Mouse (Mus musculus) kidney, postnatal 10 days (tissue): Measurements from ENCODE around the gene Smyd3.

Source experiments
- DNase-seq: peaks from one replicate; pipeline ENCODE4 v3.0.0; 2021; ENCODE audit warnings: mixed read lengths

Smyd3 gene

GRCm38 (mm10) chr1:179458236-179458986, 59.4 kb downstream of the Smyd3 start:
- DNase-seq = peak; percentile 62

DNA sequence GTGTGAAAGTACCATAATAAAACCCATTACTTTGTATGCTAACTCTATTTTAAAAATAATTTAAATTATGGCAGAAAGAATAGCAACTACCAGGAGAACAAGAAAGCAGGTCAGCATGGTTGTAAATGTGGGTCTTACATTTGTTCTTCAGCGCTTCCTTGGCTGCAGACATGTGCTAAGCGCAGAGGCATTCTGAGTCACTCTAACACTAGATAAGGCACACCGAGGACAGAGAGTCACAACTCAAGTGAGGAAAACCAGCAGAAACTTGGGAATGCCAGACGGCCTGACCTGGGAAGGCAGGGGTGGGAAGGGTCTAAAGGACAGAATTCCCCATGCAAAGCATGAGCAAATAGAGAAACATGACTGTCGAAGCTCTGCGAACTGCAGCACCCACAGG, 63.2 kb downstream of the Smyd3 start:
- DNase-seq = no peak

- DNase-seq = peak; percentile 47
These were observed 66.6 kb downstream of the Smyd3 start for GRCm38 (mm10) chr1:179451211-179451610.

DNA sequence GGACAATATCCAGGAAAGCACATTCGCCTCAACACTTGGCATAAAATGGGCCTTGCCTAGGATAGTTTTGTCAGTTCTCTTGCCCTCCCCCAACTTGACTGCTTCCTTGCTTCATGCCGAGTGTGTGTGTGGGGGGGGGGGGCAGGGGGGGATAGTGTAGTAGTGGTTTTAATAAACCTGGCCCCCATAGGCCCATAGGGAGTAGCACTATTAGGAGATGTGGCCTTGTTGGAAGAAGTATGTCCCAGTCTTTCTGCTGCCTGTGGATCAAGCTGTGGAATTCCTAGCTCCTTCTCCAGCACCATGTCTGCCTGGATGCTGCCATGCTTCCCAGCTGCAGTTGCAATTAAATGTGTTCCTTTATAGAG, 71.0 kb downstream of the Smyd3 start:
- no peak for DNase-seq

DNA sequence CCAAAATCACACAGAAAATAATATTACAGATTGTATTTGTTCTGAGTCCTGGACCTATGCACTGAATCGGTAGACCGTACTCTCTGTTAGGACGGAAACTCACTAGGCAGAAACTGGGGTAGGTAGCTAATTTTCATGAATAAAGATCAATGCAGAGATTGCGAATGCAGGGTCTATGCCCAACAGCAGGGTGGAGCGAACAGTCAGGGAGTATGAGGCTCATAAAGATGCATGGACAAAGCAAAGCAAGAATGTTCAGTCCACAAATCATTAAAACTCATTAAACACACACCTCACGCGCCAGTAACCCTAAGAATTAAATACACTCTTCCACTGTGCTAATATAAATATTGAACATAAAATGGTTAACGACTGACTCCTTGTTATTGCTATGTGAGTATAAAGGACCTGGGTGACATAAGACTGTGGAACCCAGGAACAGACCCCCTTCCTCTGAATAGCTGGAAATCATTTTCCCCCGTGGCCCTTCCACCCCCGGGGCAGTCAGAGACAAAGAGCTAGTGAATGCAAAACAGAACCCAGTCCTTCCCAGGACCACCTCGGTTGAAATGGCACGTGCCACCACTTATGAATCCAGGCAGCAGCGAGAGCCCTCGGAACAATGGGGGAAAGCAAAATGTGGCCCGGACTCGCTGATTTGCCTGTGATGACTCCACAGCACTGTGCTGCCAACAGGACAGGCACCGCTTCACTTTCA, 71.6 kb downstream of the Smyd3 start:
- DNase-seq = peak; percentile 12

DNA sequence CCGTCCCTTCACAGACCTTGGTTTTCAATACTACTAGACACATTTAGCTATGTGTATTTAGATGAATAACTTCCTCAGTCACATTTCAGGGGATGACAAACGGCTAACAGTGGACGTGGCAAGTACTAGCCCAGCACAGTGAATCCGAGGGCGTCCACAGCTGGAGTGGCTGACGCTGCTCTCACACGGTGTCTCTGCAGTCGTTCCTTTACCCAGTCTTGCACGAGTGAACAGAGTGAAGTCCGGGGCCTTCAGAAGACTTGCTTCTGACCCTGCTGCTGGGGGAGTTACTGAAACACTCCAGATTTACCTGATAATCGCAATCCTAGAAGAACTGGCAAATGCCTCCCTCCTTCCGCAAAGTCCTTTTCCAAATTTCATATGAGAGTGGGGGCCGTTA, 74.0 kb downstream of the Smyd3 start:
- DNase-seq = no peak

GRCm38 (mm10) chr1:179443423-179443822, 74.4 kb downstream of the Smyd3 start:
- DNase-seq = no peak

DNA sequence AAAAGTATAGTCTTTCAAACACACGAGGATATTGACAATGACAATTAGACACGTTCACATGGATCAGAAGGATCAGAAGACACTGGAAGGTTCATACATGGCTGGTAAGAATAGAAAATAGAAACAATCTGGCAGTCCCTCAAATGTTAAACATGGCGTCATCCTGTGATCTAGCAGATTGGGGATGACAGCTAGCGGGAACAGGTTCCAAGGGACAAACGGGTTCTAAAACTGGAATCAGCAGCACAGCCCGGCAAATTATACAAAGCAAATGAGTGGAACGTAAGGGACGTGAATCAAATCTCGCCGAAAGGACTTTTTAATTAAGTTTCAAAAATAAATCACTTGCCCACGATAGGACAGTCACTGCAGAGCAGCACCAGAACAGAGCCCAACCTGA, 81.2 kb downstream of the Smyd3 start:
- DNase-seq = no peak

- DNase-seq = no peak
These were observed 83.2 kb downstream of the Smyd3 start for GRCm38 (mm10) chr1:179434443-179435260.

DNA sequence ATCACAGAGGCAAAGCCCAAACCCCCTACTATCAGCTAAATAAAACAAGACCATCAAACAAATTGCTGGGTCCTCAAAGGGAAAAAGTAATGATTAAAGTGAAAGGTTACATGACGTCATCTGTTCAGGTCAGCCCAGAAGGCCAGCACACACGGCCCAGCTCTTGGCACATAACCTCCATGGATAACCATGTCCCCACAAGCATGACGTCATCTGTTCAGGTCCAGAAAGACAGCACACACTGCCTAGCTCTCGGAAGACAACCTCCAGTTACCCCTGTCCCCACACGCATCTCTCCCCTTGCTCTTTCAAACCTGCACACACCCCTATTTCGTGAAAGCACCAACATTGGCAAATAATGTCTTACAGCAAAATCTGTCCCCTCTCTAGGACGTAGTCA, 84.0 kb downstream of the Smyd3 start:
- no peak for DNase-seq

DNA sequence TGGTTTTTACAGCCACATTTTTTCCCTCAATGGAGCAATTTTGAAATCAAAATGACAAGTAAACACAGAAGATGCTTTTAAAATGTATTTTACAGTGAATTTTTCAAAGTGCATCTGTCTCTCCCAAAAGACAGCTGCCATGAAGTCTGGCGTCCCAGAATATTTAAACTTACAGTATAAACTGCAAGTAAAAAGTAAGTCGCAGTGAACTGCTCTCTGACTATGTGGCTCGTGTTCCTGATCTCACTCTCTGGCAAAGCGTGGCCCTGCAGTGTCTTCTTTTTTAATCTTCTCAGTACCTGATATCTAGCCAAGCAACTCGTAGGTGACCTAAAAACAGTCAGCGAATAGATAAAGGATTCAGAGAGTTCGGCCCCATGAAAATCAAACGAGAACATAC, 84.5 kb downstream of the Smyd3 start:
- no peak for DNase-seq

- DNase-seq = no peak
These were observed 87.8 kb downstream of the Smyd3 start for GRCm38 (mm10) chr1:179430077-179430476.

DNA sequence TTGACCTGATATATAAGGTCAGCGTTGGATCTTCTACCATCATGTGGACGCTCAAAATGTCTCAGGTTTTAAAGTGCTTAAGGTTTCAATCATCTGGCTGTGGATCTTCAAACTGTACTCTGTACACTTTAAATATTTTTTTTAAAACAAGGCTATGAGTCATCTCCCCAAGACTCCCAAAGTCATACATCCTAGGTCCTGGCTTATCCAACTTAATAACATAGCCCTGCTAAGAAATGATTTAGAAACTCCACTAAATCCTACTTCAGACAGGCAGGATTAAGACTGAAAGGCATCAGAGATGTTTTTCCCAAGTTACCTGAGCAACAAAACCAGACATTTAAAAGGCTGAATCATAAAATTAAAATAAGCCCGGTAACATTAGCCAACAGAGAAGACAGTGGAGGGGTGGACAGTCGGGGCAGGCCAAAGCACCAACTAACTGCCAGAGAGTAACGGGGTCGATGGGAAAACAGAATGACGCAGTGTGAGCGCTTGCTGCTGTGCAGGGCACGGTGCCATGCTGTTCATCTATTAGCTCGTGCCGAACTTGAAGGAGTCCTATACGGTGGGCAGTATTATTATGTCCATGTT, 92.9 kb downstream of the Smyd3 start:
- DNase-seq = no peak

- DNase-seq = no peak
These were observed 98.8 kb downstream of the Smyd3 start for GRCm38 (mm10) chr1:179419091-179419490.

DNA sequence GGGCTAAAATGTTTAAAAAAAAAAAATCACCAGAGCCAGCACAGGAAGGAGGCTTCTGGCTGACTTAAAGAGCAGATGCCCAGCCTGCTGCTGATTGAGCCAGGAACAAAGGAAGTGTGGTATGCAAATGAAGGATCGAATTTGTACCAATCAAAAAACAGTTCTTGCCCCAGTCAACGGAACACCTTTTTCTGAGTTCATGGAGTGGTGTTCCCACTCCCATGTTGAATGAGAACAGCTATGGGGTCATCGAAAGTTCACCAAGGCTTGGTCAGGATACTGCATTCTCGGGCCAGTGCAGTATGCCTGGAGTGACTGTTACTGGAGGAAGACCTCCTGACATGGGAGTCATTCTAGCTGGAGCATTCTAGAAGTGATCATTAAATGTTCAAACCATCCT, 109.8 kb downstream of the Smyd3 start:
- no peak for DNase-seq

GRCm38 (mm10) chr1:179400835-179401234, 117.0 kb downstream of the Smyd3 start:
- DNase-seq = no peak

DNA sequence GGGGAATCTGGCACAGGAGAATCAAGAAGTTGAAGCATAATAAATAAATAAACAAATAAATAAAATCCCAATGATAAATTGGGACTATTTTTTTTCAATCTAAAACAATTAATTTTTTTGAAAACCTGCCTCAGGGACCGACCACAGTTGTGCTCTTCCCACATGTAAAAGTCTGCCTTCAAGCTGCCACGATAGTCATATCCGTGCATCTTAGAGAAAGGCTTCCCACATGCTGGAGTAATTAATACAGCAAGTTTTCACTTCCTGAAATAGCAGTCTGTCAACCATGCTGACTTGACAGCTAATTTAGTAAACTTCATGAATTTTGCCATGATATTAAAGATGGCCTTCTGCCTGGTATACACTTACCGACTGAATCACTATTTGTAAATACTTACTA, 119.2 kb downstream of the Smyd3 start:
- DNase-seq = no peak

DNA sequence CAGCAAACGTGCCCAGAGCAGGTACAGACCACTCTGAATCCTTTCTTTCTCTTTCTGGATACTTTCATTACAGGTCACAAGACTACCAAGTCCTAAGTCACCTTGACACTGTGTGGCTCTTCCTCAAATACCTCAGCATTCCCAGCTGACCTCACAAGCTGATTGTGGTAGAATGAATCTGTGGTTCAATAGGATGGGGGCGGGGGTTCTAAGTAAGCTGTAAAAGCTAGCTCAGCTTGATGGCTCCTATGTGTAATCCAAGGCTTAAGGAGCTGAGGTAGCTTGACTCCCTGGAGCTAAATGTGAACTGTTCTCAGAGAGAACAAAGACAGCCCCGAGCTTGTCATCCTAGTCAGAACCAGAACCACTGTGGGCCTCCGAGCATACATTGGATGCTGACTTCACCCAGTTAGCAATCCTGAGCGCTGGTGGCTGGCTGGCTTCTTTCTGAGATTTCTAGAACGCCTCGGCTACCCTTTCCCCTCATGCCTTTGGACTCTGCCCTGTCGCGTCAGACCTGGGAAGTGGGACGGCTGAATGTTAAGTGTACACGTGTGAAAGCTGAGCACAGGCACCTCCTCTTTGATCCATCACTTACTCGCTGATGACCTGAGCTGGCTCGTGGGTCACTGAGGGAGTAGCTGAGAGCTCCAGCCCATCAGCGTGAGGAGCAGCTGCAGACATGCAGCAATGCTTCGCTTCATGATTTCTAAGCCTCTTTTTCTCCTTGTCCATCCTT, 131.4 kb downstream of the Smyd3 start:
- DNase-seq = no peak

DNA sequence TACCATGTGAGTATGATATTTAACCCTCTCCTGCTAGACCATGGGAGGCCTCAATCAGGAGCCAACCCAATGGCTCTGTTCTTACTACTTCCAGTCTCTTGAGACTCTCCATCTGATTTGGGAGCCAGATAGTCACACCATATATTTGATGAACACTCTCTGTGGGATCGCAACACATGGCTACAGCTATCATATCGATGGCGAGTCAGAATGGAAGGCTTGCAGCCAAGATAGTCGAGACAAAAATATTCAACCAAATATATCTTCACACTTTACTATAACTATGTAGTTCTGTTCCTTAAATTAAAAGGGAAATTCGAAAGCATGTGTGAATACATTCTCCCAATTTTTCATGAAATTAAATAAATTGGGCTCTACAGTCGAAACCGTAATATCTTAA, 132.2 kb downstream of the Smyd3 start:
- no peak for DNase-seq

DNA sequence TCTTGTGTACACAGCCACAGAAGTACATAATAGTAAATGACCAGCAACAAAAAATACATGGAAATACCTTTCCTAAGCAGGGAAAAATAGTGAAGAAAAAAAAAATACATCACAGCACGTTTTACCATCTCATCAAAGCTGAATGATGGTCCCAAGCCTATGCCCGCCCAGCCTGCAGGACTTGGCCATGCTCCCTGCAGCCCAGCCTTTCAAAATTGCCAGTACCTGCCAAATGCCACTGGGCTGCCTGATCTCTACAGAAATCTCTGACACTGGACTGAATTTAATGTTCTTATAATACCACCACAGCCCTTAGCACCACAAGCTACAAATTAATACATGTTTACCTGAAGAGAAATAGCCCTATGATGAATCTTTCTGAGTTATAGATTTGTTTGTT, 133.5 kb downstream of the Smyd3 start:
- DNase-seq = no peak

DNA sequence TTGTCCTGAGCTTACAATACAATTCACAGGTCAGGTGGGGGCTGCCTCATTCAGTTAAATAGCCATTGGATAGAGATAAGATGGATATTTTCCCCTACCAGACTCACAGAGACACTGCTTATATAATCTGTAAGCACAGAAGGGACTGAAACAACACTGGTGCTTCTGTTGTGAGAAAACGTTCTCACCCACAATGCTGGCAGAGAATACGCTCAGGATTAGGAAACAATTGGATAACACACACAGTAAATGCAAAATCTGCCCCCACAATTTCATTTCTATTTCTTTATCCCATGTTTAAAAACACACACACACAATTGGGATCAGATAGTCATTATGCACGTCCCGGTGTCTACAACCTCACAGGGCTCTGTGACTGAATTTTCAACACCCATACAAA, 139.7 kb downstream of the Smyd3 start:
- DNase-seq = no peak

GRCm38 (mm10) chr1:179374987-179375386, 142.9 kb downstream of the Smyd3 start:
- no peak for DNase-seq

GRCm38 (mm10) chr1:179373911-179374310, 143.9 kb downstream of the Smyd3 start:
- no peak for DNase-seq
